ENCODE assay signal across 8 mouse cellular contexts in the genomic region with DNA sequence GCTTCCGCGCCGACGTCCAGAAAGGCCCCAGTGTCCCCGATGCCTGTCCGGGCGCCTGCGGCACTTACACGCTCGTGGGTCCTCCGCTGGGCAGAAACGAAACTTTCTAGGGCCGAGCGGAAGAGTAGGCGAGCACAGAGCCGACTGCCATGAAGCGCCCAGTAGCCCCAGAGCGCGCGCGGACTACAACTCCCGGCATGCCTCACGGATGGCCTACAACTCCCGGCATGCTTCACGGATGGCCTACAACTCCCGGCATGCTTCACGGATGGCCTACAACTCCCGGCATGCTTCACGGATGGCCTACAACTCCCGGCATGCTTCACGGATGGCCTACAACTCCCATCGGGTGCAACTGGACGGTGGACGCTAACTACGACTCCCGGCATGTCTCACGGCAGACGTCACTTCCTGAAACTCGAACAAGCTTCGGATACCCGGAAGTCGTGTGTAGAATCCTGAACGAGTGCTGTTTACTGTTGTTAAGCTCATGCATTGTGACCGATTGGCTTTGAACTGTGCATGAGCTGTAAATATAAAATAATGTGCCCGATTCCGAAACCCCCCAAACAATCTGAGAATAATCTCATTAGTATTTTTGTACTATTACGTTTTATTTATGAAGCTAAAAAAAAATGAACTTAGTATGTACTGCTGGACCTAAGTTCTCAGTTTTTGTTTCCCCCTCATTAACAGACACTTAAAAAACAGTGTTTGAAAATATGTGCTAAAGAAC. TPM values are rescaled to one million over a fixed set of nuclear protein-coding genes. Genes with fewer than 3 reads are reported as not detected.
DNase-seq lines count a peak whose midpoint lies in the region; ATAC-seq lines count a peak whose summit lies in the region.

A gene (minus strand): TSS at position 187 of the 736 bp plus-strand sequence.

- peak; percentile 97 for ATAC-seq in intestine, embryonic 14.5 days (replicated peaks; ENCODE audit: low FRiP score, low TSS enrichment, low read depth)

- H3K4me2 ChIP-seq in intestine, embryonic 14.5 days (ENCODE audit: low read length), result peak within 1 kb of the TSS; percentile 73

- peak within 1 kb of the TSS; percentile 65 for H3K4me3 ChIP-seq in intestine, embryonic 14.5 days (ENCODE audit: low read depth, low read length)

- no peaks in the 10 kb centered on the region for H3K36me3 ChIP-seq in intestine, embryonic 14.5 days (ENCODE audit: control insufficient read depth, insufficient read depth, low read length)

- H3K9ac ChIP-seq in intestine, embryonic 14.5 days (ENCODE audit: low read length), result peak within 1 kb of the TSS; percentile 81

- peak within 1 kb of the TSS; percentile 88 for H3K27ac ChIP-seq in intestine, embryonic 14.5 days (ENCODE audit: low read depth)

- peaks cover 7% of the 10 kb centered on the region for H3K4me1 ChIP-seq in intestine, embryonic 14.5 days (replicated peaks; ENCODE audit: control insufficient read depth, insufficient read depth, low read length)

- H3K9me3 ChIP-seq in intestine, embryonic 14.5 days (ENCODE audit: control insufficient read depth, low read length), result no peaks in the 10 kb centered on the region

- H3K27me3 ChIP-seq in intestine, embryonic 14.5 days (replicated peaks; ENCODE audit: control insufficient read depth, insufficient read depth, low read length), result no peaks in the 10 kb centered on the region

- peak; percentile 85 to 87 for DNase-seq in adrenal gland, adult 18-20 months (ENCODE audit: low spot score in 2 of 2)
- peak; percentile 97 for DNase-seq in embryo, embryonic 11 days
- peak; percentile 92 for DNase-seq in gastrocnemius, postnatal 25 days
- DNase-seq in intestine, embryonic 14.5 days (ENCODE audit: low spot score), result no peak
- DNase-seq in left cerebral cortex, postnatal 14 days (ENCODE audit: low spot score in 2 of 2), result peak; percentile 97 to 99
- DNase-seq in mesoderm, embryonic 11.5 days (ENCODE audit: low read depth, low spot score), result peak; percentile 96
- DNase-seq in right cerebral cortex, postnatal 36 days (ENCODE audit: low spot score in 2 of 2), result peak; percentile 98 to 99
- DNase-seq in yolk sac, embryonic 10.5 days (ENCODE audit: low spot score), result peak; percentile 91

- under 1% methylated on average over 47 of the region's 47 CpGs for WGBS in intestine, embryonic 14.5 days

- intact Hi-C loops in left cerebral cortex, postnatal 14 days (cut with DNase I), result no loop called here

RNA-seq across cellular contexts. Expression of the gene that starts here (rescaled TPM):
- total RNA-seq in adrenal gland, adult 18-20 months (2021), result 10 to 100 TPM; 32.1 to 40.9 TPM
- total RNA-seq in gastrocnemius, postnatal 25 days (2021), result 100 to 1,000 TPM; 172 to 192 TPM
- 12.8 and 13.8 TPM in 2 replicates for polyA plus RNA-seq in intestine, embryonic 14.5 days (2014; fragmentation: Nextera tagmentation; extraction: Ambion mirVana)
- total RNA-seq in left cerebral cortex, postnatal 14 days (2021), result 10 to 100 TPM; 22.3 to 25.2 TPM

Comparison
In these comparisons a context has a peak if more than half of its experiments do, and no peak if none do; other contexts are left out.
1. RNA of the gene that starts here (total RNA-seq): 172 to 192 TPM in gastrocnemius, postnatal 25 days; 32.1 to 40.9 TPM in adrenal gland, adult 18-20 months and 22.3 to 25.2 TPM in left cerebral cortex, postnatal 14 days; every median in the first group is over 4 times any median in the second.